Mouse (Mus musculus): Measurements from ENCODE around the gene Nme9.

The Nme9 gene

GRCm38 (mm10) chr9:99451161-99451560, at the start of gene Nme9:
TSS of gene Nme9 (plus strand) at chr9:99451475.
- DNase-seq (ENCODE audit: low read depth) = no peak

- DNase-seq (ENCODE audit: low read depth) = no peak
These were observed 42.0 kb upstream of the Nme9 start for GRCm38 (mm10) chr9:99409280-99409679.

- no peak for DNase-seq (ENCODE audit: low read depth)
These were observed 40.2 kb upstream of the Nme9 start for GRCm38 (mm10) chr9:99411093-99411492.

- no peak for DNase-seq (ENCODE audit: low read depth)
These were observed 39.5 kb upstream of the Nme9 start for GRCm38 (mm10) chr9:99411785-99412184.

GRCm38 (mm10) chr9:99416809-99417208, 34.5 kb upstream of the Nme9 start:
- peak; percentile 5 for DNase-seq (ENCODE audit: low read depth)

- DNase-seq (ENCODE audit: low read depth) = no peak
These were observed 33.9 kb upstream of the Nme9 start for GRCm38 (mm10) chr9:99417288-99417846.

GRCm38 (mm10) chr9:99418377-99418776, 32.9 kb upstream of the Nme9 start:
- DNase-seq (ENCODE audit: low read depth) = no peak

GRCm38 (mm10) chr9:99419951-99420701, 31.1 kb upstream of the Nme9 start:
- no peak for DNase-seq (ENCODE audit: low read depth)

- no peak for DNase-seq (ENCODE audit: low read depth)
These were observed 29.4 kb upstream of the Nme9 start for GRCm38 (mm10) chr9:99421914-99422313.

- peak; percentile 8 for DNase-seq (ENCODE audit: low read depth)
These were observed 27.3 kb upstream of the Nme9 start for GRCm38 (mm10) chr9:99423692-99424573.

GRCm38 (mm10) chr9:99424574-99424863, 26.8 kb upstream of the Nme9 start:
- no peak for DNase-seq (ENCODE audit: low read depth)

GRCm38 (mm10) chr9:99425262-99425661, 26.0 kb upstream of the Nme9 start:
- no peak for DNase-seq (ENCODE audit: low read depth)

GRCm38 (mm10) chr9:99428601-99429331, 22.5 kb upstream of the Nme9 start:
- no peak for DNase-seq (ENCODE audit: low read depth)

- DNase-seq (ENCODE audit: low read depth) = no peak
These were observed 21.4 kb upstream of the Nme9 start for GRCm38 (mm10) chr9:99429845-99430244.

- no peak for DNase-seq (ENCODE audit: low read depth)
These were observed 20.5 kb upstream of the Nme9 start for GRCm38 (mm10) chr9:99430806-99431205.

GRCm38 (mm10) chr9:99431346-99431745, 19.9 kb upstream of the Nme9 start:
- DNase-seq (ENCODE audit: low read depth) = no peak

GRCm38 (mm10) chr9:99431963-99432362, 19.3 kb upstream of the Nme9 start:
- no peak for DNase-seq (ENCODE audit: low read depth)

- peak; percentile 49 for DNase-seq (ENCODE audit: low read depth)
These were observed 18.8 kb upstream of the Nme9 start for GRCm38 (mm10) chr9:99432478-99432877.

- no peak for DNase-seq (ENCODE audit: low read depth)
These were observed 16.2 kb upstream of the Nme9 start for GRCm38 (mm10) chr9:99434892-99435618.

GRCm38 (mm10) chr9:99435619-99436181, 15.6 kb upstream of the Nme9 start:
- no peak for DNase-seq (ENCODE audit: low read depth)

All from 416B (cell line).